Mouse (Mus musculus): ENCODE results near the gene Hs1bp3. TPM values are rescaled to one million over a fixed set of nuclear protein-coding genes. Genes with fewer than 3 reads are reported as not detected.
A peak's percentile ranks its signal among the peaks of the same experiment; 100 is the strongest.

Gene Hs1bp3
- total RNA-seq, 1 experiment from 2014 or later, result 7.7 TPM

GRCm38 (mm10) chr12:8348733-8349513, 35.7 kb downstream of the Hs1bp3 start:
- ATAC-seq (replicated peaks in 1 of 2; ENCODE audit: insufficient read depth in 1 of 2, low FRiP score in 2 of 2, low TSS enrichment in 1 of 2, low read depth in 1 of 2, poor library complexity in 2 of 2, severe bottlenecking in 2 of 2), result no peak

GRCm38 (mm10) chr12:8351025-8351903, 38.0 kb downstream of the Hs1bp3 start:
- peak; percentile 73 to 79 for ATAC-seq (replicated peaks in 1 of 2; ENCODE audit: insufficient read depth in 1 of 2, low FRiP score in 2 of 2, low TSS enrichment in 1 of 2, low read depth in 1 of 2, poor library complexity in 2 of 2, severe bottlenecking in 2 of 2)

- ATAC-seq (replicated peaks in 1 of 2; ENCODE audit: insufficient read depth in 1 of 2, low FRiP score in 2 of 2, low TSS enrichment in 1 of 2, low read depth in 1 of 2, poor library complexity in 2 of 2, severe bottlenecking in 2 of 2), result no peak
Observed at GRCm38 (mm10) chr12:8353071-8353470, 39.8 kb downstream of the Hs1bp3 start.

- ATAC-seq (replicated peaks in 1 of 2; ENCODE audit: insufficient read depth in 1 of 2, low FRiP score in 2 of 2, low TSS enrichment in 1 of 2, low read depth in 1 of 2, poor library complexity in 2 of 2, severe bottlenecking in 2 of 2), result no peak
Observed at GRCm38 (mm10) chr12:8354187-8354586, 41.0 kb downstream of the Hs1bp3 start.

GRCm38 (mm10) chr12:8355011-8355410, 41.8 kb downstream of the Hs1bp3 start:
- no peak for ATAC-seq (replicated peaks in 1 of 2; ENCODE audit: insufficient read depth in 1 of 2, low FRiP score in 2 of 2, low TSS enrichment in 1 of 2, low read depth in 1 of 2, poor library complexity in 2 of 2, severe bottlenecking in 2 of 2)

GRCm38 (mm10) chr12:8357449-8357848, 44.2 kb downstream of the Hs1bp3 start:
- ATAC-seq (replicated peaks in 1 of 2; ENCODE audit: insufficient read depth in 1 of 2, low FRiP score in 2 of 2, low TSS enrichment in 1 of 2, low read depth in 1 of 2, poor library complexity in 2 of 2, severe bottlenecking in 2 of 2), result peak; percentile 89 to 93

GRCm38 (mm10) chr12:8358344-8358966, 45.2 kb downstream of the Hs1bp3 start:
- ATAC-seq (replicated peaks in 1 of 2; ENCODE audit: insufficient read depth in 1 of 2, low FRiP score in 2 of 2, low TSS enrichment in 1 of 2, low read depth in 1 of 2, poor library complexity in 2 of 2, severe bottlenecking in 2 of 2), result no peak

GRCm38 (mm10) chr12:8359418-8360112, 46.3 kb downstream of the Hs1bp3 start:
- no peak for ATAC-seq (replicated peaks in 1 of 2; ENCODE audit: insufficient read depth in 1 of 2, low FRiP score in 2 of 2, low TSS enrichment in 1 of 2, low read depth in 1 of 2, poor library complexity in 2 of 2, severe bottlenecking in 2 of 2)

- no peak for ATAC-seq (replicated peaks in 1 of 2; ENCODE audit: insufficient read depth in 1 of 2, low FRiP score in 2 of 2, low TSS enrichment in 1 of 2, low read depth in 1 of 2, poor library complexity in 2 of 2, severe bottlenecking in 2 of 2)
Observed at GRCm38 (mm10) chr12:8361866-8362265, 48.6 kb downstream of the Hs1bp3 start.

- no peak for ATAC-seq (replicated peaks in 1 of 2; ENCODE audit: insufficient read depth in 1 of 2, low FRiP score in 2 of 2, low TSS enrichment in 1 of 2, low read depth in 1 of 2, poor library complexity in 2 of 2, severe bottlenecking in 2 of 2)
Observed at GRCm38 (mm10) chr12:8362400-8362799, 49.2 kb downstream of the Hs1bp3 start.

- no peak for ATAC-seq (replicated peaks in 1 of 2; ENCODE audit: insufficient read depth in 1 of 2, low FRiP score in 2 of 2, low TSS enrichment in 1 of 2, low read depth in 1 of 2, poor library complexity in 2 of 2, severe bottlenecking in 2 of 2)
Observed at GRCm38 (mm10) chr12:8364321-8364838, 51.1 kb downstream of the Hs1bp3 start.

GRCm38 (mm10) chr12:8365336-8365735, 52.1 kb downstream of the Hs1bp3 start:
- ATAC-seq (replicated peaks in 1 of 2; ENCODE audit: insufficient read depth in 1 of 2, low FRiP score in 2 of 2, low TSS enrichment in 1 of 2, low read depth in 1 of 2, poor library complexity in 2 of 2, severe bottlenecking in 2 of 2), result no peak

GRCm38 (mm10) chr12:8365905-8366576, 52.8 kb downstream of the Hs1bp3 start:
- ATAC-seq (replicated peaks in 1 of 2; ENCODE audit: insufficient read depth in 1 of 2, low FRiP score in 2 of 2, low TSS enrichment in 1 of 2, low read depth in 1 of 2, poor library complexity in 2 of 2, severe bottlenecking in 2 of 2), result no peak

GRCm38 (mm10) chr12:8366688-8367087, 53.5 kb downstream of the Hs1bp3 start:
- ATAC-seq (replicated peaks in 1 of 2; ENCODE audit: insufficient read depth in 1 of 2, low FRiP score in 2 of 2, low TSS enrichment in 1 of 2, low read depth in 1 of 2, poor library complexity in 2 of 2, severe bottlenecking in 2 of 2), result no peak

GRCm38 (mm10) chr12:8371746-8372510, 58.7 kb downstream of the Hs1bp3 start:
- ATAC-seq (replicated peaks in 1 of 2; ENCODE audit: insufficient read depth in 1 of 2, low FRiP score in 2 of 2, low TSS enrichment in 1 of 2, low read depth in 1 of 2, poor library complexity in 2 of 2, severe bottlenecking in 2 of 2), result peak; percentile 54 to 56; a peak in 3 of 4 replicates
